Mouse (Mus musculus): ENCODE data around the gene Lcn12. TPM values are rescaled to one million over a fixed set of nuclear protein-coding genes. Genes with fewer than 3 reads are reported as not detected.
A peak's percentile ranks its signal among the peaks of the same experiment; 100 is the strongest.

Lcn12 gene
- total and polyA plus RNA-seq, 3 experiments = not detected

GRCm38 (mm10) chr2:25504538-25504937, 10.8 kb upstream of the Lcn12 start:
- TF ChIP-seq CTCF (IDR thresholded peaks at IDR 0.05; ENCODE audit: low read depth, low read length) = no peak
- TF ChIP-seq TAL1 (conservative IDR thresholded peaks at IDR 0.05; ENCODE audit: low read depth, low read length) = no peak
- TF ChIP-seq POLR2AphosphoS5 (IDR thresholded peaks at IDR 0.05; ENCODE audit: insufficient replicate concordance, low read depth, low read length) = no peak
- TF ChIP-seq GATA1 (IDR thresholded peaks at IDR 0.05; ENCODE audit: borderline replicate concordance, low read length) = no peak
- no peak for TF ChIP-seq GATA2 (IDR thresholded peaks at IDR 0.05; ENCODE audit: borderline replicate concordance, low read depth, low read length)
- Histone ChIP-seq H3K27me3 (ENCODE audit: insufficient read depth, low read length) (peaks cover 5% of the 10 kb centered on the region; the same call in 1 of the 2 replicates), H3K36me3 (replicated peaks) (peaks cover 56% of the 10 kb centered on the region), H3K4me1 (ENCODE audit: insufficient read depth, low read depth, low read length) (peaks cover 33% of the 10 kb centered on the region), H3K4me3 (ENCODE audit: low read depth, low read length) (no peak overlapping the region), H3K9me3 (replicated peaks) (no peaks in the 10 kb centered on the region)
- no peak for ATAC-seq (ENCODE audit: extremely low read depth, insufficient number of reproducible peaks, low FRiP score, poor library complexity, severe bottlenecking)
- DNase-seq (ENCODE audit: low spot score) = no peak

DNA sequence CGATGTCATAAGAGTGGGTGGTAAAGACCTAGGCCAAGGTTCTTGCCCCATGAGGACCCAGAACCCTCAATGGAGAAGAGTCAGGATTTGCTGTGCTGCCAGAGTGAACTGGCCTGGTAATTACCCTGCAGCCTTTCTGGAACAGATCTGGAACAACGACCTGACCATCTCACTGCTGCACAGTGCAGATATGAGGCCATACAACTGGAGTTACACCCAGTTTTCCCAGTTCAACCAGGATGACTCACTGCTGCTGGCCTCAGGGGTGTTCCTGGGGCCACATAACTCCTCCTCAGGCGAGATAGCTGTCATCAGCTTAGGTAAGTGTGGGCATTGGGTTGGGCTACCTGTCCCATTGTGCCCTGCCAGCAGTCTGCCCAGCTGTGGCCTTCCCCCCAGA, 9.0 kb upstream of the Lcn12 start:
- no peak for DNase-seq (ENCODE audit: low spot score)
- ATAC-seq (ENCODE audit: extremely low read depth, insufficient number of reproducible peaks, low FRiP score, poor library complexity, severe bottlenecking) = no peak
- no peaks in the 10 kb centered on the region for H3K27me3 ChIP-seq (ENCODE audit: insufficient read depth, low read length)
- H3K4me3 ChIP-seq (ENCODE audit: low read depth, low read length) = no peak overlapping the region; the same call in 1 of the 2 replicates
- no peaks in the 10 kb centered on the region for H3K9me3 ChIP-seq (replicated peaks)
- no peak for TF ChIP-seq GATA2 (IDR thresholded peaks at IDR 0.05; ENCODE audit: borderline replicate concordance, low read depth, low read length)
- TF ChIP-seq POLR2AphosphoS5 (IDR thresholded peaks at IDR 0.05; ENCODE audit: insufficient replicate concordance, low read depth, low read length) = no peak
- TF ChIP-seq GATA1 (IDR thresholded peaks at IDR 0.05; ENCODE audit: borderline replicate concordance, low read length) = no peak
- TF ChIP-seq CTCF (IDR thresholded peaks at IDR 0.05; ENCODE audit: low read depth, low read length) = no peak
- TF ChIP-seq TAL1 (conservative IDR thresholded peaks at IDR 0.05; ENCODE audit: low read depth, low read length) = no peak
- H3K36me3 ChIP-seq (replicated peaks) = peaks cover 56% of the 10 kb centered on the region
- H3K4me1 ChIP-seq (ENCODE audit: insufficient read depth, low read depth, low read length) = peaks cover 51% of the 10 kb centered on the region

DNA sequence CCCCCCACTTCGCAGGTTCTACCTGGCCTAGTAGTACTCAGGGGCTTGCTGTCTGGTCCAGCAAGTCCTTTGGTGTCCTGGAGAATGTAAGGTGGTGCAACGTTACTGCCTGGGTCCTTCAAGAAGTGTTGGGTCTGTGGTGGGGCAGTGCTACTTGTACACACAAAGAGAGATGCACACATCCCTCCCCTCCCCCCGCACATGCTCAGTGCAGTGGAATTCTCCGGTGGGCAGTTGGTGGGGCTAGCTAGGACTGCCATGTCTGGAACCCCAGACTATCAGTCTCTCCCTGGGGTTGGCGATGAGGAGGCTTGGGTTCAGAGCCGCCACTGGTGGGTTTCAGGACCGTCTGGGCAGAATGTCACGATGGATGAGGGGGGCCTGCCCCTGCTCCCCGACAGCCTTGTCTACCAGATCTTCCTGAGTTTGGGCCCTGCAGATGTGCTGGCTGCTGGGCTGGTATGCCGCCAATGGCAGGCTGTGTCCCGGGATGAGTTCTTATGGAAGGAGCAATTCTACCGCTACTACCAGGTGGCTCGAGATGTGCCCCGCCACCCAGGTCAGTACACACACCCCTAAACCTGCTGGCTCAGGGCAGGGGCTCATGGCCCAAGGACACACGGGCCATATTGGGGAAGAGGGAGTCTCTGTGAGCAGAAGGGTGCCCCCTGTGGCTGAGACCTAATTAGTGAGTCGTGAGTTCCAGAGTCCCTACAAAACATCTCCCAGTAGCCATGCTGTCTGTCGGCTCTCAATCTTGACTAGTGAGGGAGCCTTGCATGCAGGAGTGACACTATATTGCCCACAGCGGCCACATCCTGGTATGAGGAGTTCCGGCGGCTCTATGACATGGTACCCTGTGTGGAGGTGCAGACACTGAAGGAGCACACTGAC, 8.1 kb upstream of the Lcn12 start, which contains the start of gene C8g:
TSS of gene C8g (minus strand) at position 127 of the 894 bp plus-strand sequence.
- peak within 1 kb of the TSS; percentile 88 for H3K4me3 ChIP-seq (ENCODE audit: low read depth, low read length)
- H3K4me1 ChIP-seq (ENCODE audit: insufficient read depth, low read depth, low read length) = peaks cover 58% of the 10 kb centered on the region
- TF ChIP-seq POLR2AphosphoS5 (IDR thresholded peaks at IDR 0.05; ENCODE audit: insufficient replicate concordance, low read depth, low read length) (no peak), CTCF (IDR thresholded peaks at IDR 0.05; ENCODE audit: low read depth, low read length) (no peak), GATA1 (IDR thresholded peaks at IDR 0.05; ENCODE audit: borderline replicate concordance, low read length) (no peak), GATA2 (IDR thresholded peaks at IDR 0.05; ENCODE audit: borderline replicate concordance, low read depth, low read length) (no peak), TAL1 (conservative IDR thresholded peaks at IDR 0.05; ENCODE audit: low read depth, low read length) (no peak)
- H3K9me3 ChIP-seq (replicated peaks) = no peaks in the 10 kb centered on the region
- H3K36me3 ChIP-seq (replicated peaks) = peaks cover 52% of the 10 kb centered on the region
- ATAC-seq (ENCODE audit: extremely low read depth, insufficient number of reproducible peaks, low FRiP score, poor library complexity, severe bottlenecking) (no peak), DNase-seq (ENCODE audit: low spot score) (no peak)
- no peaks in the 10 kb centered on the region for H3K27me3 ChIP-seq (ENCODE audit: insufficient read depth, low read length)

GRCm38 (mm10) chr2:25500576-25501405, 7.1 kb upstream of the Lcn12 start, which contains the start of gene Fbxw5:
Gene Fbxw5 (plus strand): TSS chr2:25500750.
- H3K4me1 ChIP-seq (ENCODE audit: insufficient read depth, low read depth, low read length) = peaks cover 60% of the 10 kb centered on the region
- H3K4me3 ChIP-seq (ENCODE audit: low read depth, low read length) = peak within 1 kb of the TSS; percentile 88
- peak; percentile 61 for ATAC-seq (ENCODE audit: extremely low read depth, insufficient number of reproducible peaks, low FRiP score, poor library complexity, severe bottlenecking)
- DNase-seq (ENCODE audit: low spot score) = peak; percentile 92
- no peaks in the 10 kb centered on the region for H3K9me3 ChIP-seq (replicated peaks)
- H3K27me3 ChIP-seq (ENCODE audit: insufficient read depth, low read length) = no peaks in the 10 kb centered on the region
- TF ChIP-seq CTCF (IDR thresholded peaks at IDR 0.05; ENCODE audit: low read depth, low read length) (no peak), TAL1 (conservative IDR thresholded peaks at IDR 0.05; ENCODE audit: low read depth, low read length) (no peak), POLR2AphosphoS5 (IDR thresholded peaks at IDR 0.05; ENCODE audit: insufficient replicate concordance, low read depth, low read length) (no peak), GATA1 (IDR thresholded peaks at IDR 0.05; ENCODE audit: borderline replicate concordance, low read length) (no peak), GATA2 (IDR thresholded peaks at IDR 0.05; ENCODE audit: borderline replicate concordance, low read depth, low read length) (no peak)
- H3K36me3 ChIP-seq (replicated peaks) = peaks cover 43% of the 10 kb centered on the region

DNA sequence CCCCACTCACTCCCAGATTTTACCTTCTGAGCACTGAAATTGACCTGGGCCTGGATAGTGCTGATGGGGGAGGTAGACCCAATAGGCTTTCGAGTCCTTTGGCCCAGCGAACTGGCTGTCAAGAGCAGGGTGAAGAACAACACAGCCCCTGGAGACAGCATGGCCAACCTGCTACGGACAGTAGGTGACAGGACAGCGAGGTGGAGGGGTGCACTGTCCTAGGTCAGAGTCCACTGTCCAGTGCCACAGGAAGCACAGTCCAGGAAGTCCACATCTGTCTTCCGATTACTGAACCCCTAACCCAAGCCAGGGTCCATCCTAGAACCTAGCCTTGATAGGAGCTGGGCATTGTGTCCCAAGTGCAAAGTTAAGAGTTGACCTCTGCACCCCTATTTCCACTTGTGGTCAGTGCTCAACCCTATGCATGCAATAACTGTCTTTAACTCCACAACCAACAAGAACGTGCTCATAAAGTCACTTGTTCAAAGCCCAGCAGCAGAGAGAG, 6.4 kb upstream of the Lcn12 start:
- Histone ChIP-seq H3K4me1 (ENCODE audit: insufficient read depth, low read depth, low read length) (peaks cover 60% of the 10 kb centered on the region), H3K4me3 (ENCODE audit: low read depth, low read length) (peak overlapping the region; percentile 88), H3K36me3 (replicated peaks) (peaks cover 36% of the 10 kb centered on the region), H3K27me3 (ENCODE audit: insufficient read depth, low read length) (peaks cover 5% of the 10 kb centered on the region; the same call in 1 of the 2 replicates), H3K9me3 (replicated peaks) (no peaks in the 10 kb centered on the region)
- no peak for ATAC-seq (ENCODE audit: extremely low read depth, insufficient number of reproducible peaks, low FRiP score, poor library complexity, severe bottlenecking)
- no peak for DNase-seq (ENCODE audit: low spot score)
- no peak for TF ChIP-seq GATA2 (IDR thresholded peaks at IDR 0.05; ENCODE audit: borderline replicate concordance, low read depth, low read length)
- no peak for TF ChIP-seq GATA1 (IDR thresholded peaks at IDR 0.05; ENCODE audit: borderline replicate concordance, low read length)
- TF ChIP-seq CTCF (IDR thresholded peaks at IDR 0.05; ENCODE audit: low read depth, low read length) = no peak
- TF ChIP-seq TAL1 (conservative IDR thresholded peaks at IDR 0.05; ENCODE audit: low read depth, low read length) = no peak
- no peak for TF ChIP-seq POLR2AphosphoS5 (IDR thresholded peaks at IDR 0.05; ENCODE audit: insufficient replicate concordance, low read depth, low read length)

All from G1E (cell line).